Mouse (Mus musculus) kidney, adult 2 months (tissue): ENCODE measurements around the gene Acacb. TPM values are rescaled to one million over a fixed set of nuclear protein-coding genes. Genes with fewer than 3 reads are reported as not detected.

Source experiments
- DNase-seq: peaks from one replicate; pipeline ENCODE4 v3.0.0; 2021
- H3K27ac ChIP-seq: fragments of 200-500 bp; 2 replicates; pipeline ENCODE4 v1.5.1; 2012; ENCODE audit warnings: low read depth, low read length, control low read depth, inconsistent platforms; ENCODE audit not compliant: insufficient read depth
- H3K27me3 ChIP-seq: fragments of 200-500 bp; replicated peaks from 2 replicates; pipeline ENCODE4 v1.6.1; 2012; ENCODE audit warnings: mild to moderate bottlenecking, moderate library complexity, low read length, inconsistent platforms; ENCODE audit not compliant: control insufficient read depth, insufficient read depth
- H3K36me3 ChIP-seq: fragments of 200-500 bp; 2 replicates; pipeline ENCODE4 v1.6.1; 2012; ENCODE audit warnings: mild to moderate bottlenecking, moderate library complexity, low read length, inconsistent platforms; ENCODE audit not compliant: control insufficient read depth, insufficient read depth
- H3K4me1 ChIP-seq: fragments of 200-500 bp; 2 replicates; pipeline ENCODE4 v1.6.1; 2011; ENCODE audit warnings: low read length; ENCODE audit not compliant: control insufficient read depth, insufficient read depth
- H3K4me3 ChIP-seq: fragments of 200-500 bp; 2 replicates; pipeline ENCODE4 v1.5.1; 2011; ENCODE audit warnings: mild to moderate bottlenecking, low read depth, low read length, control low read depth; ENCODE audit not compliant: insufficient read depth
- CTCF ChIP-seq: fragments of 200-500 bp; conservative IDR thresholded peaks from 2 replicates; pipeline ENCODE4 v1.5.1; 2011; ENCODE audit warnings: low read depth, mild to moderate bottlenecking, control low read depth, low read length, moderate library complexity, mixed read lengths; ENCODE audit not compliant: insufficient read depth, insufficient read length
- POLR2A ChIP-seq: fragments of 200-500 bp; IDR thresholded peaks from one replicate; pipeline ENCODE4 v1.6.1; 2011; ENCODE audit warnings: low read depth, low read length, control low read depth
- WGBS: fragments of 180-500 bp; shearing (Covaris S2); methylation state at CpG from one replicate; pipeline ENCODE4 v1.1.7; 2018; 5-methylcytosine and 5-hydroxymethylcytosine counted together
- polyA plus RNA-seq: library from polyadenylated mRNA; depleted of rRNA; stranded (reverse); fragments of >200 nt; gene quantifications from 2 replicates; pipeline ENCODE4 v1.2.3, GENCODE M21; 2012; rRNA removed

The Acacb gene
- polyA plus RNA-seq: 34.5 and 36.6 TPM in 2 replicates

DNA sequence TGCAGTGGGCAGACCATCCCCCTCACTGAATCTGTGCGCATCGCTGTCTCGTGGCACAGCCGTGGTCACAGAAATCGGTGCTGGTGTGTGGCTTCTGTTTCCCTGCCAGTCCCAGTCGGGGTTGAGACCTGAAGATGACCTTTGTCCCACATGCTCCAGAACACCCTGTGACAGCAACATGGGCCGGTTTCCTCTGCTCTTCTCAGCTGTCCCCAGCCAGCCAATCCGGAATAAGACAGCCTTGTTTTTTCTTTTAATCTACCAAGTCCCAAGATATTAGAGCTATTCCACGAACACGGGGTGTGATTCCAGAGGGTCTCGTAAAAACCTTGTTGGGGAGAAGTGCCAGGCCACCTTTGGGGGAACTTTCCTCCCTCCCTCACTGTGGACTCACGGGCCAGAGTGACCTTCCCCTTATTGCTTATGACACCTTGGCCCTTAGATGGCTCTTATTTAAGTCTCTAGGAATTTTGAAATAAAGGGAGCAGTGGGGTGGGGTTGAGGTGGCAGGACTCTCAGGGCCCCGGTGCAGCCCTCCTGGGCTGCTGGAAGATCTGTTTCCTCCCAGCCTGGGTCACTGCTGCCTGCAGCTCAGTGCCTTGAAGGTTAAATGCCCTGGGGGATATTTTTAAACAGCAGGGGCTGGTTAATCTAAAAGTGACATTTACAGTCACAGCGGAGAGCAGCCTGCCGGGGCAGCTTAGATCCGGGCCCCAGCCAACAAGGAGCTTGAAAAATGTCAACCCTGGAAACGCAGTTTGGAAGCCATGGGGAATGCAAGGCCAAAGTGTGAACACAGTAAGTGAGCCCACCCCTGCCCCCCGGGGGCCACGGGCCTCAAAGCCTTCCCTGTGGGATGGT, at the start of gene Acacb:
Gene Acacb, plus strand, starts transcription at position 508 of the 861 bp plus-strand sequence.
- Histone ChIP-seq H3K27ac (peak within 1 kb of the TSS; percentile 80), H3K36me3 (no peaks in the 10 kb centered on the region), H3K27me3 (no peaks in the 10 kb centered on the region), H3K4me3 (peak within 1 kb of the TSS; percentile 42), H3K4me1 (peaks cover 5% of the 10 kb centered on the region; the same call in 1 of the 2 replicates)
- no peak for TF ChIP-seq POLR2A
- no peak for TF ChIP-seq CTCF
- WGBS: 28% methylated on average over 19 of the region's 19 CpGs
- peak; percentile 72 for DNase-seq

DNA sequence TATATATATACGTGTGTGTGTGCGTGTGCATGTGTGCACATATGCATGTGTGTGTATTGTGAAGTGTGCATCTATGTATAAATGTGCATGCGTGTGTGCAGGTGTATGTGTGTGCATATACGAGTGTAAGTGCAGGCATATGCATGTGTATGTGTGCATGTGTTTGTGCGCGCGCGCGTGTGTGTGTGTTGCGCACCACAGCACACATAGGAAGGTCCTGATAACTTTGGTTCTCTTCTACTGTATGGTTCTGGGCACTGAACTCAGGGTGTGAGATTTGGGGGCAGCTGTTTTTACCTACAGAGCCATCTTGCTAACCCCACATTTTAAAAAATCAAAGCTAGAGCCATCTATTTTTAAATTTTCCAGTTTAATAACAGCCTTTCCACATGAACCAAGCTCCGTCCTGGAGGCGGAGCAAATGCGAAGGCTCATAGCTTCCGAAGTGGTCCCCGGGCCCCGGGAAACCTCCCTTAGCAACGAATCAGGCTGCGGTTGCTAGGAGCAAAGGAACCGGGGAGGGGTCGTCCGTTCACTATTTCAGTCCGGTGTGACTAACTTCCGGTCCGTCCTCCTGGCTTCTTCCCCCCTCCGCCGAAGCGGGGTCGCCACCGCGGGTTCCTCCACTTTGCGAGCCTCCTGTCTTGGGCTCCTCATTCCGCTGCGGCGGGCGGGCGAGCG, 46.5 kb upstream of the Acacb start:
- H3K4me3 ChIP-seq: peak overlapping the region; percentile 73
- TF ChIP-seq CTCF (no peak), POLR2A (no peak)
- WGBS: 7% methylated on average over 37 of the region's 37 CpGs
- no peaks in the 10 kb centered on the region for H3K27me3 ChIP-seq
- no peak overlapping the region for H3K27ac ChIP-seq
- H3K36me3 ChIP-seq: no peaks in the 10 kb centered on the region
- H3K4me1 ChIP-seq: peaks cover 5% of the 10 kb centered on the region; the same call in 1 of the 2 replicates
- peak; percentile 93 for DNase-seq

DNA sequence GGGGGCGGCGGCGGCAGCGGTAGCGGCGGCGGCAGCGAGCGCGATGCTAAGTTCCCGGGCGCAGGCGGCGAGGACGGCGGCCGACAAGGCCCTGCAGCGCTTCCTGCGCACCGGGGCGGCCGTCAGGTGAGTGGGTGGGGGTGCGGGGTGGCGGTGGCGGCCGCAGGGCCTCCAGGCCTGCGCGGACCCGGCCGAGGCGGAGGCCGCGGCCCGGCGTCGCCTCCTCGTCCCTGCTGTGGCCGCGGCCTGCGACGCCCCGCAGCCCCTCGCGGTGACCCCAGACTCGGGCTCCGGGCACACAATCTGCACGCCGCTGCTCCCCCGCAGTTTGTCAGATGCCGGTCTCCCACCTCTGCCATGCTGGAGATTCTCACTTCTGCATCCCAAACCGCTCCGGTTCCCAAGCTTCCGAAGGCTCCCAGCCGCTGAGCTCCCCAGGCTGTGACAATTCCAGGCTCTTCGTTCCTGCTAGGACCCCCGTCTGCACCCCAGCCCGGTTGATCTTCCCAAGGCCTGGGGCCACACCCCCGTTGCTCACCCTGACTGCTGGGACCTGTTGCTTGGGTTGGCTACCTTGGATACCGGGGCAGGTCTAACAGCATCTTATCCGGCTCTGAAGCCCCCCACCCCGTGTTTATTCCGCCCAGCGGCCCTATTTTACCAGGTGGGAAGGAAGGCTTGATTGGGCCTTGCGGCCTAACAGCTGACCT, 45.8 kb upstream of the Acacb start:
- Histone ChIP-seq H3K27me3 (no peaks in the 10 kb centered on the region), H3K4me3 (peak overlapping the region; percentile 73), H3K36me3 (no peaks in the 10 kb centered on the region), H3K4me1 (peaks cover 5% of the 10 kb centered on the region; the same call in 1 of the 2 replicates), H3K27ac (no peak overlapping the region)
- TF ChIP-seq CTCF: no peak
- TF ChIP-seq POLR2A: no peak
- 2% methylated on average over 62 of the region's 64 CpGs for WGBS
- peak; percentile 4 for DNase-seq

DNA sequence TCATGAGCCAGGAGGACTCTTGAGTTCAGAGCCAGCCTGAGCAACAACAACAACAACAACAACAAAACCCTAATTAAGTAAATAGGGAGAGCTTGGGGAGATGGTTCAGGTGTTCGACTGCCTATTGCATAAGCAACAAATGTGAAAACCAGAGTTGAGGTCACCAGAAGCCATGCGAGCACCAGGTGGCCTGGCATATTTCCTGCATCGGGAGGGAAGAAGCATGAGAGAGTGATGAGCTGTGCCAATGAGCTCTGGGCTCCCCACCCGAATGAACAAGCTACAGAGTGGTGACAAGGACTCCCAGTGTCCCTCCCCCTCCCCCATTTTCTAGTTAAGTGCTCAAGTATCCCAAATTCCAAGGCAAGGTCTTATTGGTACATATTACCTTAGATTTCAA, 44.5 kb upstream of the Acacb start:
- Histone ChIP-seq H3K4me3 (no peak overlapping the region), H3K36me3 (no peaks in the 10 kb centered on the region), H3K27ac (no peak overlapping the region), H3K27me3 (no peaks in the 10 kb centered on the region), H3K4me1 (peaks cover 5% of the 10 kb centered on the region; the same call in 1 of the 2 replicates)
- 86% methylated on average over 4 of the region's 4 CpGs for WGBS
- DNase-seq: no peak
- TF ChIP-seq POLR2A: no peak
- TF ChIP-seq CTCF: no peak

DNA sequence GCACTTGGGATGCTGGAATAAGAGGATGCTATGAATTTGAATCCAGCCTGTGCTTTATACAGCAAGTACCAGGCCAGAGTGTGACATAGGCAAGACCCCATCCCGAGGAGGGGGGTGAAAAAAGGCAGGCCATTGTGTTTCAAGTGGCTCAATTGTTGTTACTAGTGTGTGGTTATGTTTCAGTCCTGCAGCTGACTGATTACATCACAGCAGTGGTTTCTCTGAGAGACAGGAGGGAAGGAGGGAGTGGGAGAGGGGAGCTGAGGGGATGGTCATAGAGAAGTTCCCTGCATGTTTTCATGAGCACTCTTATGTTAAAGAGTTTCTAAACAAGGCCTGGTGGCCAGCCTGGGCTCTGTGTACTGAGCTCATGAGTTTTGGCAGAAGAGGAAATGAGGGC, 43.5 kb upstream of the Acacb start:
- no peaks in the 10 kb centered on the region for H3K36me3 ChIP-seq
- DNase-seq: no peak
- H3K4me3 ChIP-seq: no peak overlapping the region
- no peaks in the 10 kb centered on the region for H3K27me3 ChIP-seq
- H3K4me1 ChIP-seq: peaks cover 5% of the 10 kb centered on the region; the same call in 1 of the 2 replicates
- no peak for TF ChIP-seq CTCF
- no peak for TF ChIP-seq POLR2A
- WGBS: 78% methylated on average over 1 of the region's 1 CpGs
- no peak overlapping the region for H3K27ac ChIP-seq

DNA sequence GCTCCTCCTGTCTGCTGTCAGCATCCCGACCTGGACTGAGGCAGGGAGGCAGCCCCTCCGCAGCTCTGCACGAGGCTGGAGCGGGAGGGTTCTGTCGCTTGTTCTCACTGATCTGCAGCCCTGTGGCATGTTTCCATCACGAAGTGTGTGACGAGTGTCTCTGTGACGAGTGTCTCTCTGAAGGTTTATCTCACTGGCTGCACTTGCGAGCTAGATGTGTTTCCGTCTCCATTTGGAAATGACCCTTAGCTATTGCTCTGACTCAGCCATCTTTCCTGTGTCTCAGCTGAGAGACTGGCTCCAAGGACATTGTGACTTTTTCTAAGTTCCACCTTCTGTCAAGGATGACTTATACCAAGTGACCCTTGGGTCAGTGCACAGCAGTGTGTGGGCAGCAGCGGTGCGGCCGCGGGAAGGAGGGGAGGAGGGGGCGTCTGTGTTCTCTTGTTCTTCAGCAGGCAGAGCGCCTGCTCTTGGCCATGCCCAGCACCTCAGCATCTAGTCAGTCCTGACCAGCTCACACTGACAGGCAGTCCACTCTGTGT, 39.9 kb upstream of the Acacb start:
- TF ChIP-seq POLR2A (no peak), CTCF (no peak)
- Histone ChIP-seq H3K36me3 (no peaks in the 10 kb centered on the region; the same call in 1 of the 2 replicates), H3K27ac (no peak overlapping the region), H3K27me3 (no peaks in the 10 kb centered on the region), H3K4me3 (no peak overlapping the region), H3K4me1 (no peaks in the 10 kb centered on the region)
- DNase-seq: no peak
- WGBS: 59% methylated on average over 16 of the region's 16 CpGs
